Mouse (Mus musculus) cortical plate, adult 2 months (tissue): Measurements from ENCODE around the gene Trak2. TPM values are rescaled to one million over a fixed set of nuclear protein-coding genes. Genes with fewer than 3 reads are reported as not detected.
"Not testable (repeated sequence)": the region's sequence is repeated elsewhere in the genome, so short reads cannot be mapped to it uniquely, and the experiment has no call there.

Experiments used
- H3K27ac ChIP-seq: fragments of 200-500 bp; 2 replicates; pipeline ENCODE4 v1.5.1; 2012; ENCODE audit warnings: low read length, control low read depth, inconsistent platforms; ENCODE audit not compliant: insufficient read depth
- H3K4me1 ChIP-seq: fragments of 200-500 bp; 2 replicates; pipeline ENCODE4 v1.6.1; 2011; ENCODE audit warnings: low read length; ENCODE audit not compliant: control insufficient read depth, insufficient read depth
- H3K4me3 ChIP-seq: fragments of 200-500 bp; 2 replicates; pipeline ENCODE4 v1.5.1; 2011; ENCODE audit warnings: mild to moderate bottlenecking, low read length, control low read depth; ENCODE audit not compliant: insufficient read depth
- CTCF ChIP-seq: fragments of 200-500 bp; IDR thresholded peaks from 2 replicates; pipeline ENCODE4 v1.5.1; 2011; ENCODE audit warnings: mild to moderate bottlenecking, control low read depth, low read length; ENCODE audit not compliant: insufficient read depth; ENCODE audit errors: extremely low read depth
- POLR2A ChIP-seq: fragments of 200-500 bp; IDR thresholded peaks from 2 replicates; pipeline ENCODE4 v1.6.1; 2011; ENCODE audit warnings: mild to moderate bottlenecking, low read length, control low read depth; ENCODE audit not compliant: insufficient read depth; ENCODE audit errors: extremely low read depth
- polyA plus RNA-seq: library from polyadenylated mRNA; depleted of rRNA; stranded (reverse); fragments of >200 nt; gene quantifications from 2 replicates; pipeline ENCODE4 v1.2.3, GENCODE M21; 2012; rRNA removed

Trak2 gene
- polyA plus RNA-seq, 1 experiment = 81.2 TPM

DNA sequence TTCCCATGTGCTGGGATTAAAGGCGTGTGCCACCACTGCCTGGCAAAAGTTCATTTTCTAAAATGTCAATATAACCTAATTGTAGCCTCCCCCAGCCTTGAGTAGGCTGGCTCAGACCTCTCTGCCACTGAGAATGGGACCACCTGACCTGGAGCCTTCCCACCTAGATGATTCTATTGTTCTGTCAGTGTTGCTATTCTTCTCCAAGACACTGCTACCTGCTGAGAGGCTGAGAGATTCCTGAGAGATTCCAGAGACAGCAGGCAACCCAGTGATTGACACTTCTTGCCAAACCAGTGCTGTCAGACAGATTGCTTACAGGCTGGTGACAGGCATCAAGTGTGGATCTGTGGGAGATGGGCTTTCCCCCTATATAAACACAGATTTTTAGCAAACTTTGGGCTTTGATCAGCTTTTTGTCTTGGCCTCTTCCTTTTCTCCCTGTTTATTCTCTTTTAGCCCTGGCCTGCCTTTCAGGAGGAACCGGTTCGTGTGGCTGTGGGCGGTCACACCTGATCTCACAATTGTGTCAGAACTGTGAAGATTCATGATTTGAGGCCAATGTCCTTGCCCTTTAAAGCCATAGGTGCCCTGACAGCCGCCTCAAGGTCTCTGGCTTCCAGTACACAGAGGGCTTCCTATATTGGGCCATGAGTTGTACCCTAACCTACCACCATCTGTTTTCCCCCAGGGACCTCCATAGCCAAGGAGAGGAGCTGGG is 83.2 kb downstream of the Trak2 start:
- Histone ChIP-seq H3K4me1 (no peaks in the 10 kb centered on the region), H3K4me3 (no peak overlapping the region), H3K27ac (no peak overlapping the region)
- TF ChIP-seq POLR2A (no peak), CTCF (no peak)

- TF ChIP-seq POLR2A (no peak), CTCF (no peak)
- H3K4me3 ChIP-seq = no peak overlapping the region
- no peaks in the 10 kb centered on the region for H3K4me1 ChIP-seq
- no peak overlapping the region for H3K27ac ChIP-seq
Measured at GRCm38 (mm10) chr1:58885646-58886045, 87.6 kb downstream of the Trak2 start.

DNA sequence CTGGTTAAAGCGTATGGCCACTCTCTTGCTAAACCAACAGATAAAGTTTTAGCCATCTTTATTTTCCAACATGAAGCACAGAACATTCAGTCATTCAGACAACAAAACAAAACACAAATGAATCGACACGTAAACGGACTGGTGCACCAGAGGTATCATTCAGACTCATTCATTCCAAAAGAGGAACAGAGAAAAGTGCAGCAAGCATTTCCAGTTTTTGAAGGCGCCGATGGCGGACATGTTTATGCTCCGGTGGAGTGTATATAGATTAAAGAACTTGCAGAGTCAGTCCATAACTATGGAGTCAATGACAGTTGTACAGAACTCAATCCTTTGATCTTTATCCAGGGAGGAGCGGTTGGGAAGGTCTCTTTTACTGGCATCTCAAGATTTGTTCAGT is 90.0 kb downstream of the Trak2 start:
- H3K4me1 ChIP-seq, H3K4me3 ChIP-seq, H3K27ac ChIP-seq: not testable (repeated sequence)

DNA sequence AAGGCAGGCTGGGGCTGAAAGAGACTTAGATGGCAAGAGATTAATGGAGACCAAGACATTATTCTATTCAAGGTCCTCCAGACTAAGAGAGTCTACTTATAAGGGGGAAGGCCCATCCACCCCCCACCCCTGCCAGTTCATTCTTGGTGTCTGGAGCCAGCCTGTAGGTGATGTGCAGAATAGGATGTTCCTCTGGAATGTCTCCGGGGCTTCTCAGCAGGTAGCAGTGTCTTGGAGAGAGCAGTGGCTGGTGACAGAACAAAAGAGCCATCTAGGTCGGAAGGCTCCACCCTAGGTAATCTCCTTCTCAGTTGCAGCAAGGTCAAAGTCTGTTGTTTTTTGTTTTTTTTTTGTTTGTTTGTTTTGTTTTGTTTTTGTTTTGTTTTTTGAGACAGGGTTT is 93.9 kb downstream of the Trak2 start:
- H3K4me1 ChIP-seq, H3K4me3 ChIP-seq, H3K27ac ChIP-seq: not testable (repeated sequence)

DNA sequence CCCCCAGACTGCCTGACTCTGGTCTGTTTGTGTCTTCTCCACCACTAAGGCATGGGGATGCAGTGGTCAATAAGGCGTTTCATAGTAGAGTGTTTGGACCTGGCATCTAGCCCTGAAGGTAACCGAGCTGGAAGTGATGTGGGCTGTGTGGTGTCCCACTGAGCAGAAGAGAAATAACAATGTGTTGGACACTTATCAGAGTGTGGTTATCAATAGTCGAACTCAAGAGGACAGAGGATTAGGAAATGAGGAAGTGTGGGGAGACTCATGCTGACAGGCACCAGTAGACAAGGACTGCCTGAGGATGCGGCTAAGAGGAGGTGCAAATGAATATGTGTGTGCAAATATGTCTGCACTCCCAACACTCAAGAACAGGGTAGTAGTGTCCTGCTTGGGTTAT is 96.7 kb downstream of the Trak2 start:
- H3K4me3 ChIP-seq, H3K27ac ChIP-seq, H3K4me1 ChIP-seq: not testable (repeated sequence)

DNA sequence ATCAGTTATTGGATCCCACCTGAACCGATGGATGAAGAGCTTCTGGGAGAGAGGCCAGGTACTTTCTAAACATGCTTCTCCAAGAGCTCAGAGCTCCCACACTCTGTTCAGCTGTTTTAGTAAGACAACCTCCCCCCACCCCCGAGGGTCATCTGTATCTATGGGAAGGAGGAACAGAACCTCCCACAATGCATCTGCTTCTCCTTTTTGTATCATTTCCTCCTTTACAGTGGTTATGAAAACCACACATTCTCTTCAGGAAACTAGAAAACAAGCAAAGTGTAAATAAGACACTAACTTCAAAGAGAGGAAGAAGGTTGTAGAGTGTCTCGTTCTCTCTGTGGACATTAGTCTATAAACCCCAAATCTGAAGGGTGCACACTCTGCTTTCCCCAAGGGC is 112.6 kb downstream of the Trak2 start:
- not testable (repeated sequence) for H3K4me1 ChIP-seq, H3K27ac ChIP-seq, H3K4me3 ChIP-seq

DNA sequence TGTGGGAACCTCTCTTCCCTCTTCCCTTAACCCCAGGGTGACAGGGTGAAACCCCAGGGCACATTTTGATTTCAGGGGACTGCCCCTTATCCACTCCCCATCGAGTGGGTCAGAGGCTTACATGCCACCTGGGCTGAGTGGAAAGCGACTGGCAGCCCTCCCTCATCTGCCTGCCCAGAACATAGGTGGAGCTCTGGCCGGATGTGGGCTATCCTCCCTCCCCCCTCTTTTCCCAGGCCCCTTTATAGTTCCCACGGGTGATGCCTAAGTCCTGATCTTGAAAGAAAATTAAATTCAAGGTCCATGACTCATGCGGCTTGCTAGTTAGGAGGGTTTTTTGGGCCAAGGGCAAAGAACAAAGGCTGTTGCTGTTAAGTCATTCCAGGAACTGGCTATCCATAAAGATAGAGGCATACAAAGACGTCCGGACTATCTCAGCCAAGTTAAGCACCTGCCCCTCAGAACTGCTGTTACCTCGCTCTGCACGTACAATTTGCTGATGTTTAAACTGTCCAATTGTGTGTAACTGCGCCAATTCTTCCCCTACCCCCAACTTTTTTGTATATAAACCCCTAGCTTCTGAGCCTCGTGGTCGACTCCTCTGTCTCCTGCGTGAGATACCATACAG is 113.4 kb downstream of the Trak2 start:
- not testable (repeated sequence) for H3K4me3 ChIP-seq, H3K27ac ChIP-seq, H3K4me1 ChIP-seq

DNA sequence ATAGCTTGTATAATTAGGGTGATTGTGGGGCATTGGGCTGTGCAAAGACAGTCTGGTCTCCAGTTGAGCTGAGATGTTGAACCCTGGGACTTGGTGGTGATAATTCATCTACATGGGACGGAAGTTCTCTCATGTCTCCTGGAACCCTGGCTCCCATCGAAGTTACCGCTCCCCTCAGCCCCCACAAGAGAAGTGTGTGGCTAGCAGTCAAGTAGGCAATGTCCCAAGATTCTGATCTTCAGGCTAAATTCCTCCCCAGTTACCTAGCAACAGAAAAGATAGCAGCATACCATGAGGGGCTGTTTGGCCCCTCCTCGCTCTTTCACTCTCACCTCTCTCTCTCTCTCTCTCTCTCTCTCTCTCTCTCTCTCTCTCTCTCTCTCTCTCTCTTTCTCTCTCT is 114.1 kb downstream of the Trak2 start:
- not testable (repeated sequence) for H3K27ac ChIP-seq, H3K4me3 ChIP-seq, H3K4me1 ChIP-seq

- not testable (repeated sequence) for H3K27ac ChIP-seq, H3K4me3 ChIP-seq, H3K4me1 ChIP-seq
Measured at GRCm38 (mm10) chr1:58856811-58857210, 116.4 kb downstream of the Trak2 start.

Other genes starting within 250 kb of the Trak2 start
- gene Casp8, start 178.1 kb downstream of the Trak2 start, polyA plus RNA-seq = 2.3 and 3.1 TPM in 2 replicates
- 40.2 and 40.5 TPM in 2 replicates for gene Stradb, start 92 bp upstream of the Trak2 start, polyA plus RNA-seq
- 0.04 TPM in 1 of 2 replicates, not detected in the other for gene C2cd6, start 121.5 kb upstream of the Trak2 start, polyA plus RNA-seq
- 33.3 and 34.5 TPM in 2 replicates for gene Tmem237, start 147.0 kb upstream of the Trak2 start, polyA plus RNA-seq
- 1.5 and 2.1 TPM in 2 replicates for gene Mpp4, start 190.0 kb upstream of the Trak2 start, polyA plus RNA-seq